Mouse (Mus musculus): ENCODE measurements around the gene Gngt1.

GRCm38 (mm10) chr6:3973679-3974078, 19.9 kb upstream of the Gngt1 start:
- TF ChIP-seq CTCF (IDR thresholded peaks at IDR 0.05; ENCODE audit: low read depth): no peak
- no peak for TF ChIP-seq EP300 (optimal IDR thresholded peaks at IDR 0.05)
